Mouse (Mus musculus) ES-E14 (cell line): ENCODE data around the gene Exoc5.

Experiments
- CHD2 ChIP-seq: IDR thresholded peaks from 2 replicates; pipeline ENCODE4 v1.6.1; 2014; ENCODE audit warnings: mild to moderate bottlenecking, low read depth, low read length, inconsistent platforms
- HCFC1 ChIP-seq: IDR thresholded peaks from 2 replicates; pipeline ENCODE4 v1.6.1; 2012; ENCODE audit warnings: low read length, inconsistent platforms, borderline replicate concordance; ENCODE audit not compliant: insufficient read depth
- MAFK ChIP-seq: IDR thresholded peaks from 2 replicates; pipeline ENCODE4 v1.6.1; 2014; ENCODE audit warnings: mild to moderate bottlenecking, low read depth, low read length, inconsistent platforms; ENCODE audit not compliant: insufficient read depth
- ZC3H11A ChIP-seq: IDR thresholded peaks from 2 replicates; pipeline ENCODE4 v1.6.1; 2012; ENCODE audit warnings: low read depth, mild to moderate bottlenecking, inconsistent platforms, low read length, borderline replicate concordance
- ZNF384 ChIP-seq: IDR thresholded peaks from 2 replicates; pipeline ENCODE4 v1.6.1; 2012; ENCODE audit warnings: low read depth, low read length, inconsistent platforms

- no peak for TF ChIP-seq ZC3H11A
- TF ChIP-seq ZNF384 = no peak
- no peak for TF ChIP-seq CHD2
- TF ChIP-seq MAFK = no peak
- TF ChIP-seq HCFC1 = no peak
Measured at GRCm38 (mm10) chr14:49045610-49046009, 20.8 kb downstream of the Exoc5 start.
